Mouse (Mus musculus): ENCODE data around the gene Ggn.

- no peak for TF ChIP-seq GATA1 (IDR thresholded peaks at IDR 0.05; ENCODE audit: borderline replicate concordance, low read length)
- TF ChIP-seq FLI1 (IDR thresholded peaks at IDR 0.05; ENCODE audit: low read length), result no peak
These were observed 9.3 kb downstream of the Ggn start for GRCm38 (mm10) chr7:29179323-29179722.

Measured in megakaryocyte, embryonic 14.5 days (primary cell).